Mouse (Mus musculus) Muller cell, postnatal 12 days (primary cell): ENCODE measurements at regions not wholly inside any gene's neighbourhood (a gene's known extent, or its start where the extent isn't known, plus 50 kb on each side); places are given as distances from the start of the nearest gene placed in this dataset.
"Not testable (repeated sequence)": the region's sequence is repeated elsewhere in the genome, so short reads cannot be mapped to it uniquely, and the experiment has no call there.

Experiments
- DNase-seq: peaks from one replicate; pipeline ENCODE4 v3.0.0-alpha.2; 2015; ENCODE audit errors: inconsistent ontology term

- no peak for DNase-seq
Measured at GRCm38 (mm10) chr5:13847571-13847970, 56.2 kb downstream of the Speer3 start.

GRCm38 (mm10) chr5:13880236-13880635 lies 88.8 kb downstream of the Speer3 start:
- DNase-seq, result not testable (repeated sequence)

GRCm38 (mm10) chr5:13888415-13888814 lies 97.0 kb downstream of the Speer3 start:
- no peak for DNase-seq

DNA sequence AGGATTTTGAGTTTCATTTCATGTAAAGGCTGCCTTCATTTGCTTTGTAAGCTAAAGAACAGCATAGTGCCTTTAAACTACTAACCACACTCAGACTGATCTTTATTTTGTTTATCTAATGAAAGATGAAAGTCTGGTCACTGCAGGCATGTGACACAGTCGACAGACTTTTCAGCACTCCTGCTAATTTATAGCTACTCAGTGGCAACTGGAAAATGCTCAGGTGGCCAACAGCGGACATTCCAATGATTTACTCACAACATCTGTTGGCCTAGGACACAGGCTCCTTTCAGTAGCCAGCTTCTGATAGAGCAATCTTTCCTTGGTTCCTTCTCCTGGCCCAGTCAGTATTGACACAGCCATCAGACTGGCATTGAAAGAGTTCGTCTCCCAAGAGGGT lies 116.8 kb upstream of the Sema3e start:
- DNase-seq, result no peak

GRCm38 (mm10) chr5:13917355-13917754 lies 107.7 kb upstream of the Sema3e start:
- DNase-seq, result no peak

- DNase-seq, result no peak
Measured at GRCm38 (mm10) chr5:13922295-13922694, 102.8 kb upstream of the Sema3e start.

DNA sequence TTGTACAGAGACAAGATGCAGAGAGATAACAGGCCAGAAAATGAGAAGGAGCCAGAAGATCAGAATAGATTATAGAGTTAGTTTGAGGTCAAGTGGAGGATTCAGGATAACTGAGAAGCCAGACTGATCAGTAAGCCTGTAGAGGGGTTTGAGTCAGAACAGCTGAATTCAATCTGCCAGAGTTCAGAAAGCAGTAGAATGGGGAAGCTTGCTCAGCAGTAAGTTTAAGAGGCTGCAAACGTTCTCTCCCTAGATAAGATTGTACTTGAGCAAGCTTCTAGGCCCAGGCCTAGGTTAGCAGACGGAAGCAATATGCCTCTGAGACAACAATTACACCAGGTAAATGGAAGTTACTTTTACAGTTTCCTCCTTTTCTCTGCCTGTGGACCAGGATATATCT lies 94.1 kb upstream of the Sema3e start:
- DNase-seq, result no peak

GRCm38 (mm10) chr5:13951346-13951745 lies 73.7 kb upstream of the Sema3e start:
- DNase-seq, result peak; percentile 61

- no peak for DNase-seq
Measured at GRCm38 (mm10) chr5:13955616-13956015, 69.5 kb upstream of the Sema3e start.

- no peak for DNase-seq
Measured at GRCm38 (mm10) chr5:13959575-13959974, 65.5 kb upstream of the Sema3e start.

GRCm38 (mm10) chr5:13965901-13966300 lies 59.2 kb upstream of the Sema3e start:
- DNase-seq, result peak; percentile 72

- peak; percentile 94 for DNase-seq
Measured at GRCm38 (mm10) chr5:13974664-13975063, 50.4 kb upstream of the Sema3e start.
